Mouse (Mus musculus) testis, postnatal 10 days (tissue): ENCODE data around the gene Frem2.

Experiments
- DNase-seq: peaks from one replicate; pipeline ENCODE4 v3.0.0; 2021; ENCODE audit warnings: low spot score

The Frem2 gene

GRCm38 (mm10) chr3:53466481-53466880 is 190.7 kb downstream of the Frem2 start:
- DNase-seq = no peak

- no peak for DNase-seq
Observed at GRCm38 (mm10) chr3:53465330-53465729, 191.8 kb downstream of the Frem2 start.

GRCm38 (mm10) chr3:53464146-53464698 is 192.9 kb downstream of the Frem2 start:
- no peak for DNase-seq
